Mouse (Mus musculus) heart, adult 2 months (tissue): ENCODE results near the gene Plekha5.

Experiments
- CTCF ChIP-seq: fragments of 200-600 bp; IDR thresholded peaks from 2 replicates; pipeline ENCODE4 v1.8.1; 2022; ENCODE audit warnings: antibody characterized with exemption, mild to moderate bottlenecking, moderate library complexity
- EP300 ChIP-seq: fragments of 200-500 bp; IDR thresholded peaks from 2 replicates; pipeline ENCODE4 v1.6.1; 2011; ENCODE audit warnings: low read depth, low read length, control low read depth; ENCODE audit not compliant: insufficient read depth
- POLR2A ChIP-seq: fragments of 200-500 bp; IDR thresholded peaks from 2 replicates; pipeline ENCODE4 v1.6.1; 2011; ENCODE audit warnings: mild to moderate bottlenecking, low read depth, low read length, control low read depth; ENCODE audit not compliant: insufficient read depth

DNA sequence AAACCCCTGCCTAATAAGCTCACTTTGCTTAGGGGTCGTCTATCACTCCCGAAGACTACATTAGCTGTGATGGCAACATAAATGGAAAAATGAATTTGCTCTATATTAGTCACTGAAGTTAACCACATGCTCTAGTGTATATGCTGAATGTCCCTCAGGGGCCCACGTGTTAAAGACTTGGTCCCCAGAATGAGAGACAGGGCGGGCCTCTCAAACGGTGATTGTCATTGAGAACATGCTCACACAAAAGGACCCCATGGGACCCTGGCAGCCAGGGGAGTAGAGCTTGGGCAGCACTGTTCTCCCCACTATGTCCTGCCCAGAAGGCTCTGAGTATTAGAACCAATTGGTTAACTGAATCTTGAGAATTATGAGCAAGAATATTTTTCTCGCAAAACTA, 97.1 kb downstream of the Plekha5 start:
- TF ChIP-seq EP300, result no peak
- no peak for TF ChIP-seq CTCF
- no peak for TF ChIP-seq POLR2A
